Mouse (Mus musculus): ENCODE results near the gene Nfia.

Gene Nfia

GRCm38 (mm10) chr4:98003323-98004107 lies 231.0 kb downstream of the Nfia start:
- no peak for DNase-seq (ENCODE audit: low spot score in 2 of 2)

DNA sequence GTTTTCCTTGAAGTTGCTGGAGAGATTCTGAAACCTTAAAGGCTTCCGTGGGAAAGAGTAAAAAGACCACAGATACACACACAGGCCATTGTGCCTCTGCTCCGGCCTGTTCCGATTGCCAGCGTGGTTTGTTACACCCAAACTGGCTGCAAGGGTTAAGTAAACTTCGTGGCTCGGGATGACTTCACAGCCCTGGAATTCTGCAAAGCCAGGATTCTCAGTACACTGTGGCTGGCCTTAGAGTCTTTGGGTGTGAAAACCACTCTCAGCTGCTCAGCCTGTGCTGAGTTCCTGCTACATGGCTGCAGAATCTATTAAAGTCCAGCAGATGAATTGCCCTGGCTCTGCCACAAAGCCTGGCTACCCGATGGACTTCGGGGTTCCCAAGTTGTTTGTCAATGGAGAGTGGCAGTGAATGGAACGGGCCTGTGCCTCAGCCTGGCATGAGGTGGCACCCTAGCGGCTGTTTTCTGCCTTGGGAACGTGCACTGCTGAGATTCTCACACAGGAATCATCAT lies 231.6 kb downstream of the Nfia start:
- DNase-seq (ENCODE audit: low spot score in 2 of 2): peak; percentile 32 to 42

DNA sequence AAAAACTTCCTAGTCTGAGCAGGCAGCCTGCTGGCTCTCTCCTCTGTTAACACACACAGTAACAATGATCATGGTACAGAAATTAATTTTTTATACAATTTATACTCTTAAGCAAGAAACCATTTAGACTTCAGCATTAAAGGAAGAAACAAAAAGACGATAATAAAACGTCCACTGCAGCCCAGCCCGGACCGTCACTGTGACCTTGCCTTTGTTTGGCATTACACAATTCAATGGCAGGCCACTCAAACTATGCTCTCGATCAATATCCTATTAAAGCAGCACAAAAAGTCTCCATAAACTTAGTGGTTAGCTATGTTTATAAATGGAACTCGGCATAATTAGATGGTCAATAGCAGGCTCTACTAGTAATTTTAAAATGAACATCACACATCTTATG lies 232.5 kb downstream of the Nfia start:
- DNase-seq (ENCODE audit: low spot score in 2 of 2): no peak

GRCm38 (mm10) chr4:98008814-98009368 lies 236.4 kb downstream of the Nfia start:
- DNase-seq (ENCODE audit: low spot score in 2 of 2): no peak

DNA sequence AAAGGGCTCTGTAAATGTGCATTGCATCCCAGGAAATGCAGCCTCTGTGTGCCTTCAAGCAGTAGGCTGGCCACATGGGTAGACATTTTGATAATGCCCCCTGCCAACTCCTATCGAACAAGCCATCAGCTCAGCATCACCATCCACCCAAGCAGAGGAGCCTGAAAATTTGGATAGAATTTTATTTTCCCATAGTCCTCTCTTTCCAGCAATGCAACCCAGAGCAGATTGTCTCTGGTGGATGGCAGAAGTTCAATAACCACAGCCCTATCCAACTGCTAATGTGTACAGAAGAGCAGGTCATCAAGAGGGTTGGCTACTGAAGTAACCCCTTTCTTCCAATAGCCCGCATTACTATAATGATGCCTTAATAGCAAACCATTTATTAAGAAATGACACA lies 237.4 kb downstream of the Nfia start:
- no peak for DNase-seq (ENCODE audit: low spot score in 2 of 2)

DNA sequence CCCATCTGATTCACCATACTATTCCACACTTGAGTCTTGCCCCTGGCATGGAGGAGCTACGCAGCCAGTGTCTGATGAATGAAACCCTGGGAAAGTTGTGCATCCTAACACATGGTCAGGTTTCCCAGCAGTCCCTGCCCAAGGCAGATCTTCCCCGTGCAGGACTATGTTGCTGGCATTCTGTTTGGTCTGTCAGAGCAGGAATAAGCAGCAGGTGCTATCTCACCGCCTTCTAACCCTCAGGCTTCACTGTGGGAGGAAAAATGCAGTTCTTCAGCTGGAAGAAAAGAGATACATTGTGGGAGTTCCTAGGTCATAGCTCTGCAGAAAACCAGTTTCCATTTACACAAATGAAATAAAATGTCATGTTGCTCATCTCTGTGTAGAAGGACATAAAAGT lies 247.3 kb downstream of the Nfia start:
- DNase-seq (ENCODE audit: low spot score in 2 of 2): no peak

GRCm38 (mm10) chr4:98020836-98021235 lies 248.3 kb downstream of the Nfia start:
- DNase-seq (ENCODE audit: low spot score in 2 of 2): no peak

DNA sequence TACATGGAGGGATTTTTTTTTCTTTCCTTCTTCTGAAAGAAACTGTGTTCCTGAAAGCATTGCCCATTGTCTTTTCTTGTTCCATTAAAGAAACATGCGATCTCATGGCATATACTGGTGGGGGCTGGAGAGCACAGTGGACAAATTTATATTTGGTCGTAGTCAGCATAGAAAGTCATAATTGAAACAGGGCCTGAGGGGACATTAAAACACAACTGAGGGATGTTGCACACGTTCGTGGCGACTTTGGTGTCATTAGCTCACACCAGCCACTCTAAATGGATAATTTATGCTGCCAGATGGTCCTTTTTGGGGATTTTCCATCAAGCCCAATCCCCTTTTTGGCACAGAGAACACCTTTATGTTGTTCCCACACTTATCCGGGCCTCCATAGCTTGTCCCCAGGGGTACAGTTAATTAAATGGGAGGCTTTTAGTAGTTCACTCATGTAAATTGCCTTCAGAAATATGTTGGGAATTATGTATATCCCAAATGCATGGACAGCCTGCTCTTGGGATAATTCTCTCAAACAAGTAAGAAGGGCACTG lies 250.8 kb downstream of the Nfia start:
- DNase-seq (ENCODE audit: low spot score in 2 of 2): no peak

DNA sequence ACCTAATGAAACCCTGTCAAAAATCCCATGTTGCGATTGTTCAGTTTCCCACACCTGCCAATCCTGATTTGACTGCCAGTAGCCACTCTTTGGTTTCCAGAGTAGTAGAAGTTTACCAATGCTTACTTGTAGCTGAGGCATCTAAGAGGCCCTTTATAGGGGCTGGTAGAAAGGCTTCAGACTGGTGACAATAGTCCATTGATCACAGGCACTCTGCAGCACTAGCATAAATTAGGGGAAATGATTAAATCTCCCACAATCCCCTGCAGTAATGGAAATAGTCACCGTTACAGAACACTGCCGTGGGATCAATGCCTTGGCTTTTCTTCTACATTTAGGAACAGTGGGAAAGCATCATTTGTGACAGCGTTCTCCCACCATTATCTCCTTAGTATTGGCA lies 254.9 kb downstream of the Nfia start:
- no peak for DNase-seq (ENCODE audit: low spot score in 2 of 2)

GRCm38 (mm10) chr4:98031871-98032270 lies 259.3 kb downstream of the Nfia start:
- DNase-seq (ENCODE audit: low spot score in 2 of 2): no peak

GRCm38 (mm10) chr4:98032332-98032731 lies 259.8 kb downstream of the Nfia start:
- no peak for DNase-seq (ENCODE audit: low spot score in 2 of 2)

- no peak for DNase-seq (ENCODE audit: low spot score in 2 of 2)
Measured at GRCm38 (mm10) chr4:98039095-98039494, 266.6 kb downstream of the Nfia start.

DNA sequence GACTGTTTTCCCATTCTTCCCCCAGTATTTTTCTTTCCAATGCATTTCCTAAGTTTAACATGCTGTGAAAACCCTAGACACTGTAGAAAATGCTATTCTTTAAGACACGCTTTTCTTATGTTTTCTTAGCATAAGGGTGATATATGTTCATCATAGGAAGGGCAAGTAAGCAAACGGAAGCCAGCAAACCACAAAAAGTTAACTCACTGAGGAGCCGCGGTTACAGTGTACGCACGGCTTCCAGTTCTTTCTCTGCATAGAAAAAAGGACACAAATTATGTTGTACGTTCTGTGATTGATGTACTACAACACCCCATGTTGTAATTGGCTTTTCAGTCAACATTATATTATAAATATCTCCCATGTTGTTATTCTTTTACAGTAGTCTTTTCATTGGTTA lies 267.6 kb downstream of the Nfia start:
- no peak for DNase-seq (ENCODE audit: low spot score in 2 of 2)

GRCm38 (mm10) chr4:98044611-98045010 lies 272.1 kb downstream of the Nfia start:
- no peak for DNase-seq (ENCODE audit: low spot score in 2 of 2)

GRCm38 (mm10) chr4:98047369-98047768 lies 274.8 kb downstream of the Nfia start:
- DNase-seq (ENCODE audit: low spot score in 2 of 2): no peak

- no peak for DNase-seq (ENCODE audit: low spot score in 2 of 2)
Measured at GRCm38 (mm10) chr4:98049584-98049983, 277.1 kb downstream of the Nfia start.

GRCm38 (mm10) chr4:98050003-98050620 lies 277.6 kb downstream of the Nfia start:
- no peak for DNase-seq (ENCODE audit: low spot score in 2 of 2)

DNA sequence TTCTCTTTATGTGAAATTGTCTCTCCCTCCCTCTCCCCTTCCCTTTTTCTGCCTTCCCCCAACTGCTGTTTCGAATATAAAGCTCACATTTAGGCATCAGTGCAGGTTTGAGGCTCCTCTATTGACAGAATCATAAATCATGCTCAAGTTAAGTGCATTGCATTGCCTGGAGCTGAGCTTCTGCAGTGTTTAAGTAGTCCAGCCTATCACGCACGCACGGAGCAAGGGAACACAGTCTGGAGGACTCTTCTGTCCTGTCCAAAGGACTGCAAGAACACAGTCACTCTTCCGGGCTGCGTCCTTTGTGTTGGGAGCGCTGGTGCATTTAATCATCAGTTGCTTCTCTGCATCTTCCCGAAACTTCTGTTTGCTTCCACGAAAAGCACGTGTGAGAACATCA lies 278.2 kb downstream of the Nfia start:
- DNase-seq (ENCODE audit: low spot score in 2 of 2): no peak

DNA sequence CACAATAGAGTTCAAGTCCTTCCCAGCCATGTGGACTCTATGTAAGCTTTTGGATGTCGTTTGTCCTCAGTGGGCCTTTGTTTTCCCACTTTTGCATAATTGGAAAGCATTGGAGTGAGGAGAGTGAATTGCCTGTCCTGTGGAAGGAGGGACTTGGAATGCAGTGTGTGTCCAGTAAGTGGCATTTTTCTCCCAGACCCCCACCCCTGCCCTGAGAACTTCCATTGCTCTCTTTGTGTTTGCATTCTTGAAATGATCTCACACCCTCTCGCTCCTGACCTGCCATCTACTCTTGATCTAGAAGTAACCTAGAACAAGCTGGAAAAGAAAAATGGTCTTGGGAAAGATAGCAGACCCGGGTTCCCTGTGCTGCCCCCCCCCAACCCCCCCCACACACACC lies 278.8 kb downstream of the Nfia start:
- no peak for DNase-seq (ENCODE audit: low spot score in 2 of 2)

GRCm38 (mm10) chr4:98055036-98055435 lies 282.5 kb downstream of the Nfia start:
- DNase-seq (ENCODE audit: low spot score in 2 of 2): no peak

DNA sequence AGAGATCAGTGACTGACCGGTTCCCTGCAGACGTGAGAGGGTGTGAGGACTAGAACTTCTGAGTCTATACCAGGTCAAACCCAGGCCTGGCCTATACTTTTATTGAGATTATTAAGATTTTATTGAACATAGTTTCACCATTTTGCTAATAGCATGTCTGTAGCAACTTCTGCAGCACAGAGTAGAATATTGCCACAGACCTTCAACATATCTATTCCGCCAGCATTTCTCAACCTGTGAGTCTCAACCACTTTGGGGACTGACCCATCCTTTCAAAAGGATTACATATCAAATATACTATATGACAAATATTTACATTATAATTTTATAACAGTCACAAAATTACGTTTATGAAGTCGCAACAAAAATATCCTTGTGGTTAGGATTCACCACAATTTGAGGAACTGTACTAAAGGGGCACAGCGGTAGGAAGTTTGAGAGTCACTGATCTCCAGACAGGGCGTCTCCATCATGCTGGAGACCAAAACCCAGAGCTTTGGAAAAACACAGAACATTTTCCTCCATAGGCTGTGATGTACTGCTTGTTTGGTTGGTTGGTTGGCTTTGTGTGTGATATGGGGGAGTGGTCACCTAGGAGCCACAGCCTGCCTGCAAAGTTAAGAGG lies 284.0 kb downstream of the Nfia start:
- no peak for DNase-seq (ENCODE audit: low spot score in 2 of 2)

DNA sequence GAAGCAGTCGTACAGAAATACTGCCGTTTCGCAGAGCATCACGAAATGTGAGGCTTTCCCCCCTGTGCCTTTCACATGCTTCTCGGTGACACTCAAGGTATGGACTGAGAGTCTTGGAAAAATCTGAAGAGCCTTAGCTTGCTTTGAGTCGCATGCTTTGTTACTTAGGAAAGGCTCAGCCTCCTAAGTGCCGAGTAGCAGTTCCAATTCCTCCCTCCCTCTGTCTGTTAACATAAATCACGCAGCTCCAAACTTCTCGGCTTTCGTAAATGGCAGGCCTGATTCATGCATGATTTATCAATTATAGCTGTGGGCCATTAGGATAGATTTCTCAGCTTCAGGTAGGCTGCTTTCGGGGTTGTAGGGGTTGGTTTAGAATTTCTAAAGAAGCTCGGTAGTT lies 284.7 kb downstream of the Nfia start:
- no peak for DNase-seq (ENCODE audit: low spot score in 2 of 2)
